Comparison of ENCODE assay signal across 22 mouse cellular contexts in genomic region chr4:134858494-134858893, GRCm38 (mm10). TPM values are rescaled to one million over a fixed set of nuclear protein-coding genes. Genes with fewer than 3 reads are reported as not detected.
"Had no signal": no experiment of that assay in that cellular context is flagged by ENCODE, and none has a peak within 500 bp of the region (broad histone marks: within the 10 kb centered on the region; RNA-seq: fewer than 3 reads in every experiment).

No protein-coding gene starts in this region.

- H3K9ac ChIP-seq: liver, embryonic 12.5 days; liver, embryonic 14.5 days; lung, embryonic 14.5 days; midbrain, embryonic 13.5 days; neural tube, embryonic 13.5 days; neural tube, embryonic 15.5 days had no signal

- DNase-seq: lung, adult 18-20 months; lung, embryonic 14.5 days; lung, postnatal 14 days; lung, postnatal 36 days; retina, postnatal 1 day; right cerebral cortex, adult 18-20 months; right cerebral cortex, postnatal 25 days; right cerebral cortex, postnatal 4 days; spleen, adult 18-20 months; thymus, adult 18-20 months; thymus, postnatal 14 days; thymus, postnatal 36 days had no signal

- H3K4me2 ChIP-seq: liver, embryonic 12.5 days; lung, embryonic 14.5 days; midbrain, embryonic 13.5 days; neural tube, embryonic 13.5 days; neural tube, embryonic 15.5 days had no signal

- ATAC-seq: liver, embryonic 12.5 days; midbrain, embryonic 13.5 days; midbrain, embryonic 16.5 days had no signal

- H3K36me3 ChIP-seq: liver, embryonic 12.5 days; midbrain, embryonic 10.5 days; midbrain, embryonic 13.5 days; neural tube, embryonic 13.5 days; neural tube, embryonic 15.5 days had no signal

- H3K4me3 ChIP-seq: liver, embryonic 12.5 days; midbrain, embryonic 10.5 days; midbrain, embryonic 13.5 days; myocyte; neural tube, embryonic 13.5 days; neural tube, embryonic 15.5 days had no signal

- H3K9me3 ChIP-seq: liver, embryonic 12.5 days; midbrain, embryonic 10.5 days; midbrain, embryonic 13.5 days; neural tube, embryonic 13.5 days; neural tube, embryonic 15.5 days had no signal

- H3K4me1 ChIP-seq: midbrain, embryonic 13.5 days; neural tube, embryonic 13.5 days had no signal

- H3K27ac ChIP-seq: liver, embryonic 12.5 days; liver, embryonic 14.5 days; macrophage; midbrain, embryonic 10.5 days; midbrain, embryonic 13.5 days; neural tube, embryonic 13.5 days; neural tube, embryonic 15.5 days had no signal

RNA-seq across cellular contexts. Expression of gene Rhd, which starts 5.8 kb away (rescaled TPM):
- polyA plus RNA-seq: macrophage; small intestine, adult 2 months had no signal
